Mouse (Mus musculus): ENCODE data around the gene Dlgap5. TPM values are rescaled to one million over a fixed set of nuclear protein-coding genes. Genes with fewer than 3 reads are reported as not detected.

Gene Dlgap5
- polyA plus RNA-seq, 1 experiment: 4.8 TPM

DNA sequence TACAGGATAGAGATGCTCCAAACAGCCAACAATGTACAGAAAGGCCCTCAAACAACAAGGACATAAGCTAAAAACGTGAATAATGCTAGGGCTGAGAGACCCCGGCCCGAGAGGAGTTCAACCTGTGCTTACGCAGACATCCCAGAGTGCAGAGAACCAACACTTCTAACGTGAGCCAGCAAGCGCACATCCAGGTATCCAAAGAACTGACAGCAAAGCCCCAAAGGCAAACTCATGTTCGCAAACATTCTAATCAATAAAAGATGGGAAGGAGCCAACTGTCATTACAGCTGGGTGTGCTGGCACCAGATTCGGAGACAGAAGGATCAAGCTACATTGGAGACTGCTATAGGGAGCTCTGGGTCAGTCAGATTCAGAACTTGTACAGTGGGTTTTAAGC lies 15.5 kb downstream of the Dlgap5 start:
- DNase-seq (ENCODE audit: low read depth, low spot score): no peak
- WGBS: 69% methylated on average over 8 of the region's 8 CpGs

DNA sequence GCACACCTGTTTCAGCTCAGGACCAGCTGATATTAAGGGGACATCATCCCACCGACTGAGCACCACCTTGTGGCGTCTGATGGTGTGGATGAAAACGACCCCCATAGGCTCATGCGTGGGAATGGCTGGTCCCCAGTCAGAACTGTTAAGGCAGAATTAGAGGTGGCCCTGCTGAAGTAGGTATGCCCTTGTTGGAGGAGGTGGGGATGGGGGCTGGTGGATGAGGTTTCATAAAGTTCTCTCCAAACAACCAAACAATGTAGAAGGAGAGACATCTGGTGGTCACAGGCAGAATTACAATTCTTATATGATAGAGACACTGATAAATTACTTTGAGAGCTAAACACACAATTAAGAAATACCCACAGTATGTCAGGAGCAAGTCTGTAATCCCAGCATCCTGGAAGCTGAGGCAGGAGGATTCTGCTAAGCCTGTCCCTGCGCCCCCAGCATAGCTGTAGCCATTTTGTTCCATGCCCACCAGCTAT lies 22.0 kb downstream of the Dlgap5 start:
- no peak for DNase-seq (ENCODE audit: low read depth, low spot score)
- WGBS: 64% methylated on average over 5 of the region's 5 CpGs

DNA sequence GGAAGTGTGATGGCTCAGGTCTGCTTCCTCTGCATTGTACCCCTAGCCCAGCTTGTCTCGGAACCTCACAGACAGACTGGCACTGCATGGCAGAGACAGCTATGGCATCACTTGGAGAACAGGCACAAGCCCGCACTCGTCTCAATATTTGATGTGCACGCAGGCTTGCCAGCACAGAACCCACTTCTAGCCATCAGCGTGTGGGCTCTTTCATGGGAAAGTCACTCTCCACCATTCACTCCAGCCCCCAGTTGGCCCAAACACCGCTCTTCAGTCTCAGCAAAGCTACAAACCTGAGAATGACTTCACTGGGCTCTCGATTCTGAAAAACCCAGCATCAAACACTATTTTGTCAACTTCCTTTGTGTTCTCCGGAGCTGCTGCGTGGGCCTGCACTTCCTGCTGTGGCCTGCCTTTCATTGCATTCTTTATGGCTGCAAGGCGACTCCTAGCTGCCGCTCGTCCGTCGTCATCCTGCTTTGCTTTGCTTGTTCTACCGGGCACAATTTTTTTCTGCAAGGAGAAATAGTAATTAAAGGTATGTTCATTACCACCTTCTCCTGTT lies 22.7 kb downstream of the Dlgap5 start:
- 88% methylated on average over 15 of the region's 15 CpGs for WGBS
- DNase-seq (ENCODE audit: low read depth, low spot score): no peak

DNA sequence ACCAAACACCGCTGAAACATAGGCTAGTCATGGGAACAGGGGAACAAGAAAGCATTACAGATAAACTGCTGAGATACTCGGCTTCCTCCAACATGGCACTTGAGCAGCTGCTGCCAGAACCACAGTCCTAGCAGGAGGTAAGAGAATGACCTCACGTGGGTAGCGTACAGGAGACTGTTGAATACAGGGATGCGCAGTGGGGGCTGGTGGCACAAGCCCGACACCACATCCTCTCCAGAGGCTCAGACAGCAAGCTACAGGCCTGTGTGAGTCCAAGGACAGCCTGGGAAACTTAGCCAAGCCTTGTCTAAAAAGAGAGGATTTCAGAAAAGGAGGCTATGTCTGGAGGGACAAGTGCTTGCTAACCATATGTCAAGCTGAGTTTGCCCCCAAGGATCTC lies 23.2 kb downstream of the Dlgap5 start:
- 96% methylated on average over 6 of the region's 6 CpGs for WGBS
- no peak for DNase-seq (ENCODE audit: low read depth, low spot score)

DNA sequence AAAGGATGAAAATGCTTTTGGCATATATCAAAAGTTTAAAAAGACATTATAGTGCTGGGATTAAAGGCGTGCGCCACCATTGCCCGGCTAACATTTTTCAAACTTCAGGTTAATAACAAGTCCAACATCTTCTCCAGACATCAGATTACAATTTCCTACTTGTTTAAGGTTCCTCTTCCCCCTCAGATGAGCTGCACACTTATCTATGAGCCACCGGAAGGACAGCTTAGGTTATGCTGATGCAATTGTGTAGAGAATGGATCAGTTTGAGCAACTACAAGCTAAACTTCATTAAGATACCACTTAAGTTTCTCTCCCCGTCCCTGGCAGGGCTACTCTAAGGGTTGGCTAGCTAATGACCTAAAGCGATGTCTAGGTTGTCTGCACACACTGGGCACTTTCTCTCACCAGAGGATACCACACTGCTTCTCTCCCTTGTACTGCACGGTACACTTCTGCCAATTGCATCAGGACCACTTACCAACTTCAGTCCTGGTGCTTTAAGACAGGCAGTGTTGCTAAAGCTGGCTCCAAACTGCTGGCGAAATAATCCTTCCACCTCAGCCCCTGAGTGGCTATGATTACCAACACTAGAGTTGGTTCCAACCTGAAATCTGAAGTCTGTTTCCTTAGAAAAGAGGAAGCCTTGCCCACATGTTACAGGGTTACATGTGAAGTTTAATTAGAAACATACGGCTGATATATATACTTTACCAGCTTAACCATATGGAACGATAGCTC lies 24.7 kb downstream of the Dlgap5 start:
- WGBS: 94% methylated on average over 10 of the region's 10 CpGs

DNA sequence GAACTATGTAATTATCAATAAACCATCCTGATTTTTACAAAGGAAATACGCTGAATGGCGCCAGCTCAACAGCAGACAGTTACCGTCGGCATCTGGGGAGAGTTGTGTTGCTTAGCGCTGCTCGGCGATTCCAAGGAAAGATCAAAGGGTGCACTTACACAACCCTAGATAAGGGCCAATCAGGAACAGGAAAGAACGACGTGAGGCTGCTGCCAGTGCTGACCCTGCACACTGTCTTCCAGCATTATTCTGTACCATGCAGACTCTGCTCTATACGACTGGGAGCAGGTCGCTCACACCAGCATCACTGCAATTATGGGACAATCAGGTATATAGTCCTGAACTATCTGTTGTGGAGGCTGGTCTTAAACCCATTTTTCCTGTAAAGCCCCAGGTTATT lies 32.1 kb downstream of the Dlgap5 start:
- no peak for DNase-seq (ENCODE audit: low read depth, low spot score)
- 36% methylated on average over 11 of the region's 11 CpGs for WGBS

More for the DNA sequence above, 24.7 kb downstream of the Dlgap5 start:
- DNase-seq (ENCODE audit: low read depth, low spot score): no peak

DNA sequence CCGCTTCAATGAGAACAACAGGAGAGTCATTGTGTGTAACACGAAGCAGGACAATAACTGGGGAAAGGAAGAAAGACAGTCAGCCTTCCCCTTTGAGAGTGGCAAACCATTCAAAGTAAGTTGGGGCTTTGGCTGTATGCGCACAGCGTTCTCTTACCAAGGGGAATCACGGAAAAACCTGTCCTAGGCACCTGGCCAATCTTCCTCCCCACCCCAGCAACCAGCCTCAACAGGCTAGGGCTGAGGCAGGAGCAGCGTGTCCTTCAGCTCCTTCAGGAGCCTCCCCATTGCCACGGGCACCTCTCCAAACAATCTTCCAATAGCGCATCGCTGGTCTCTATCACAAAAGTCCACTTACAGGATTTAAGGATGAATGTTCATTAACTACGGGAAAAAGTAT lies 33.6 kb downstream of the Dlgap5 start:
- no peak for DNase-seq (ENCODE audit: low read depth, low spot score)
- 63% methylated on average over 10 of the region's 10 CpGs for WGBS

DNA sequence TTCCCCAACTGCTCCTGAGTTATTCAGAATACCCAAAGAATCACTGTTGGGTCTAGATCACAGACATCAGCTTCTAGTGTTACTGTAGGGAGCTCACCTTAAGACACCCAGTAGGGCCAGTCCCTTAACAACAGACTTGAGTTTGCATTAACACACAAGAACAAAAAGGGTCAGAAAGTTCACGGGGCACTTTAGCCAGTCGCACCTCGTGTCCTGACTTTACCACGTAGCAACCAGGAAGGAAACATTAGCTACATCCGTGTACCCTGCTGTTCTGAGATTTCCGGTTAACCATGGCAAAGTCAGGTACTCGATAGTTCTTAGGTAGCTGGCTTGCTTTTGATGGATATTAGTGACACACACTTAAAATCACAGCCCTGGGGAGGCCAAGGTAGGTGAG lies 34.3 kb downstream of the Dlgap5 start:
- WGBS: 83% methylated on average over 7 of the region's 7 CpGs

DNA sequence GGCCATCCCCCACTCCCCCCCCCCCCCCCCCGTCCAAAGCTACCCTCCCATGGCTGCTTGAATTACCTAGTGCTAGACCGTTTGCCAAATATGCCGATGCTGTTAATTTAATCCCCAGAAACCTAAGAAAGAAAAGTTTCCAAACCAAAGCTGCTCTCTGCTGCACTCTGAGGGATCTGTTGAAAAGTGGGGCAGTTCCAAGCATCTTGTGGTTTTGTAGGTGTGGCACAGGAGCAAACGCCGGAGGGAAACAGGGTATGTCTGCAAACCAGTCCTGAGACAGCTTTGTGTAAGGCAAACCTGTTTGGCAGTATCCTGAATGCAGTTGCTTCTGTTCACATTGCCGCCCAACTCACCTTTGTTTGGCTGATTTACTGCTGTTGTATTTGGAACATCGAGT lies 39.9 kb downstream of the Dlgap5 start:
- DNase-seq (ENCODE audit: low read depth, low spot score): no peak
- 59% methylated on average over 7 of the region's 7 CpGs for WGBS

More for the DNA sequence above, 34.3 kb downstream of the Dlgap5 start:
- DNase-seq (ENCODE audit: low read depth, low spot score): no peak

DNA sequence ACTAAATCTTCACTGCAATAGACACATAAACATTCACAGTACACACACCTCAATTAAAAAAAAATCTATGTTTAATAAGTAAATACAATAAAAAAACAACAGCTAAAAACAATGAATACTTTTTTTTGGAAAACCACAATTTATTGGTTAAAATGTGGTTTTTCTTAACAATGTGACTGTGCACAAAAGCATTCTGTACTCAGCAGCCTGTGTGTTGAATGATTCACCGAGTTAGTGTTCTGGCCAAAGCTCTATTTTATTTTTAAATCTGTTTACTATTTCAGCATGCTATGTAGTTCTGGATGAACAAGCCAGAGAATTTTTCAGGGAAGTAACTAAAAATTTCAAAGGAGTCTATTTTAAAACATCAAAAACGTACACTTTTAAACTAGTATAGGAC lies 41.7 kb downstream of the Dlgap5 start:
- DNase-seq (ENCODE audit: low read depth, low spot score): no peak
- 59% methylated on average over 2 of the region's 2 CpGs for WGBS

DNA sequence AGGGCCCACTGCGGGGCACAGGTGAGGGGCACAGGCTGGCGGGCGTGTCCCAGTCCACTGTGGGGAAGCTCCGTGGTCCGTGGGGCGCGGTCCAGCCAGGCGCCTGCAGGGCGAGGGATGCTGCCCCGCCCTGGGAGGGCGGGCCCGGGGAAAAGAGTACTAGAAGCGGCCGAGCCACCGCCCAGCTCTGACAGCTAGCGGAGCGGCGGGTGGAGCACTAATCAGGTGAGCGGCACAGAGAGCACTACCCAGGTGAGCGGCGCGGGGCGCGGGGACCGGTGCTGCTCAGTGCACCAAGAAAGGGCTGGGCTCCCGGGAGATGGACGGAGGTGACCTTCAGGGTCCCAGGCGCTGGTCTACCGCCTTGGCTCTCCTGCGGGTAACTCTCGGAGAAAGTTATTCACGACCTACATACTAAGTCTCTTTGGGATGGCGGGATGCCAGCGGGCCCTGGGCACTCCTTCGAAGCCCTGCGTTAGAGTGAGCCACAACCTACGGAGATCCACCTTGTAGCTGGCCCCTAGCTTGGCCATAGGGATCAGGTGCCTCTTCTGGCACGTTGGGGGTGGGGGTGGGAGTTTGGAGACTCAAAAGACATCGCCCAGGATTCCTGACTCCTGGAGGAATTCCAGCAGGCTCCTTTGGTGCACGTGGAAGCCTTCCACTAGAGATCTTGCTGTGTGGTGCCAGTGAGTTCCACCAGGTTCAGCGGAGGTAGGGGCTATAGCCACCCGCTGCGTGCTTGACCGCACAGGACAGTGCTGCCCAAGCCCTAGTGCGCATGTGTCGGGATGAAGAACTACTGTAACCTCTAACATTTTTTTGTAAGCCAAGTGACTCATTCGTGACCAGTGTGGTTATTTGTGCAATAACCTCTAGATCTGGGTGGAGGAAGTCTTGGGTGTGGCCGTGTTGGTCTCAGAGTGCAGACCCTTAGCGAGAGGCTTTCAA lies 44.2 kb downstream of the Dlgap5 start:
- WGBS: 4% methylated on average over 44 of the region's 49 CpGs
- no peak for DNase-seq (ENCODE audit: low read depth, low spot score)

DNA sequence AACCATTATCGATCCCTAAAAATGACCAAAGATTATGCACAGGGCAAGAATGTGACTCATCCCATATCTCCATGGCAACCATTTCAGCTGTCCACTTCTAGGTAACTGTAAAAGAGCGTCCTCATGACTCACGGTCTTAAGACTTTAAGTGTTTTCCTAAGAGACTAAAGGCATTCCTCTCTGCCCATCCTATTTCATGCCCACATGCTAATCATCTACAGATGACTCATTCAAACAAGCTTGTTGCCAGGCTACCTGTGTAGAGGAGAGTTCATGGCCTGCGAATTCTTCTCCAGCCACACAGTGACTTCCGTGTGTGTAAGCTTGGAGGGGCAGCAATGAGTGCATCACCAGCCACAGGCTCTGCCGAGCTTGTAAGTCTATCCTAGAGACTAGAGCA lies 46.5 kb downstream of the Dlgap5 start:
- DNase-seq (ENCODE audit: low read depth, low spot score): peak; percentile 96
- 22% methylated on average over 6 of the region's 6 CpGs for WGBS

DNA sequence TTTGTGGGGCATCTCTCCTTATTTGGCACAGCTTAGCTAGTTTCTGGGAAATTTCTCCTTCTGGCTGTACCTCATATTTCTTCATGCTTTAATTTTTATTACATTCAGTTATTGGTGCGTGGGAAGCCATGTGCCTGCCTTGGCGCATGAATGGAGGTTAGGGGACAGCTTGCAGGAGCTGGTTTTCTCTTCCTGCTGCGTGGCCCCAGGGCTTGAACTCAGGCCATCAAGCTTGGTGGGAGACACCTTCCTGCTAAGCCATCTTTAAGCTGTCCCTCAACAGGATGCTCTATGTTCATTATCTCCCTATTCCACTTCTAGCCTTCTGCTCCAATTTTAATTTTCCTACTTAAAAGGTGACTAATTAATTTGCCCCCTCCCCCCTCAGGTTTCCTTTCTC lies 47.4 kb downstream of the Dlgap5 start:
- WGBS: 34% methylated on average over 3 of the region's 3 CpGs

DNA sequence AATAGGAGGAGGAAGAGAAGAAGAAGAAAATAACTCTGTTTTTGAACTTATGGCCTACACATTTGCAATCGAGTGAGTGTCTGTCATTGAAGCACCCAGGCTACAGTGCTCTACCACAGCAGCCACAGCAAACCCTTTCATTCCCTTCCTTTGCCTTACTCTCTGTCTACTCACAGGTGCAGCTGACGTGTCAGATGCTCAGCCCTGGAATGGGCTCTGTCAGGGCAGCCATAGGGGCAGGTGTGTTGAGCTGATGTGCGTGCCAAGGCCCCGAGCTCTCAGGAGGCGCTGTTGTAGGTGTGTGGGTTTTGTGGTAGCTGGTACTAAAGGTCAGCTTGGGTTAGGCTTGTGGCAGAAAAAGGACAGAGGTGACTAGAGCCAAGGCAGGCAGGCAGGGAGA lies 48.5 kb downstream of the Dlgap5 start:
- DNase-seq (ENCODE audit: low read depth, low spot score): no peak
- 49% methylated on average over 5 of the region's 5 CpGs for WGBS

More for the DNA sequence above, 47.4 kb downstream of the Dlgap5 start:
- no peak for DNase-seq (ENCODE audit: low read depth, low spot score)

DNA sequence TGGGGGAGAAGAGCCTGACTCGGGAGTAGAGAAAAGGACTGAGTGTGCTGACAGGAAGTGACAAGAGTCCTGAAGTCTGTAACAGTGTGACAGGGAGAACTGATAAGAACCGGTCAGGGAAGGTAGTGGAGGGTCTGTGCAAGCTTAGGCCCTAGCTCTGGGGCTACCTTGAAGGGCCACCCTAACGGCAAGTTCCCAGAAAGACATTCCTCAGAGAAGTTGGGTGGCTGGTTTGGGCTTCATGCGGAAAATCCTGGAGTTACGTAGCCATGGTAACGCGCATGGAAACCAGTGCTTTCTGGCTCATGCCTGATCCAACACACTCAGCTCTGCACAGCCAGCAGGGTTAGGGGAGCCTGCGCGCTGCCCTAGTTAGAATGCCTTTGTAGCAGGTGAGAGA lies 50.7 kb downstream of the Dlgap5 start, which contains the start of gene Lgals3:
Gene Lgals3, plus strand, starts transcription at position 291 of the 400 bp plus-strand sequence.
- WGBS: 30% methylated on average over 9 of the region's 9 CpGs
- no peak for DNase-seq (ENCODE audit: low read depth, low spot score)

DNA sequence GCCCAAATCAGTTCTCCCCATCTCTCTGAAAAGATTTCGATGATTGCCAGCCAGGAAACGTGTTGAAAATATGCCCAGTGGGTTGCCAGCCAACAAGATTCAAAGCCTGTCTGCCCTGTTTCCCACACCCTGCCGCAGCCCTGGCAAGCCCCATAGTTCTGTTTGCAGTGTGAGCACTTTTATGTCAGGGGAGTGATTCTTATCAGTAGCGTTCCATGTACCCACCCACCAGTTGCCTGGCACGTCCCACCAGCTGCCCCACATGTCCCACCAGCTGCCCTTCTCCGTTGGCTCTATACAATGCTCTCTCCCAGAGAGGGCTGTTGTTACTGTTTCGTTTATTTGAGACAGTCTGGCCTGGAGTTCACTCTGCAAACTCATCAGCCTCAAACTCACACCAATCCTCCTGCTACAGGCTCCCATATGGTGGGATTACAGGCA lies 51.3 kb downstream of the Dlgap5 start:
- 11% methylated on average over 7 of the region's 7 CpGs for WGBS
- peak; percentile 78 for DNase-seq (ENCODE audit: low read depth, low spot score)

DNA sequence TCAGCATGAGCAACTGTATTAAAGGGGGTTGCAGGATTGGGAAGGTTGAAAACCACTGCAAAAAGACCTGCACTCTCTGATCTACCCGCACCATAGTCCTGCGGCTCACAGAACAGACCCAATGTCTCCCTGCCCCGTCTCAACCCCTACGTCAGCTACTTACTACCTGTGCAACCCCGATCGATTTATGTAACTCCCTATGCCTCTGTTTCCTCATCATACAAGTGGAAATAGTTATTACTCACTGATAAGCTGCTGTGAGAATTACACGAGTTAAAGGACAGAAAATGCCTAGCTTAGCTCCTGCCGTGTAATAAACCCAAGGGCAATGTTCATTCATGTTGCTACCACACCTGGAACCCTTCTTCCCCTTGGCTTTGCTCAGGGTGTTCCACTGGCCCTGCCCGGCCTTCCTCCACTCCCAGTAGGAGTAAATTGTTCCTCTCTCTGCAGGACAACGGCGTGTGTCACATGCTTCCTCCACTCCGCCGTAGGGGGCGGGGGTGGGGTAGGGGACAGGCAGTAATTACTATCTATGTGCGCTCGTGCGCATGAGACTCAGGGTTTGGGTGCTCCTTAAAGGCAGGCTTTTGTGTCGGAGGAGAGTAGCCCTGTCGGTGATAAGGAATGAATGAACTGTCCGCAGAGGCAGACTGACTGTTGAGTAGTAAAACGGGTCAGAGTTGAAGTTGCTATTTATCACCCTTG lies 53.3 kb downstream of the Dlgap5 start:
- peak; percentile 78 for DNase-seq (ENCODE audit: low read depth, low spot score)

DNA sequence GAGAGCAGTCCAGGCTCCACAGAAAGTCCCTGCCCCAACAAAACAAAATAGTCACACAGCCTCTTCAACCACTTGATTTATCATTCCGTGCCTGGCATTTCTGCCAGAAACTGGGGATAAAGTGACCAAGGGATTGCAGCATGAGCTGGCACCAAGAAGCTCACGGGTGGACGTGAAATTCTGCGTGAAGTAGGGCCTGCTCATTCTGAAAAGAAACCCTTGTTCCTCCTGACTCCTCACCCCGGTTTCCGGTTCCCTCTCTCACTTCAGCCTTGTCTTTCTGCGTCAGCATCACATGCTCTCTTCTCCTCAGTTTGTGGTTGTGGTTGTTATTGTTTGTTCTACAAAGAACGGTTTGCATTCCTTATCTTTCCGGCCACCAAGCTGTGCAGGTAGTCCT lies 56.3 kb downstream of the Dlgap5 start:
- WGBS: 82% methylated on average over 9 of the region's 9 CpGs
- no peak for DNase-seq (ENCODE audit: low read depth, low spot score)

More for the DNA sequence above, 53.3 kb downstream of the Dlgap5 start:
- WGBS: 12% methylated on average over 21 of the region's 21 CpGs

DNA sequence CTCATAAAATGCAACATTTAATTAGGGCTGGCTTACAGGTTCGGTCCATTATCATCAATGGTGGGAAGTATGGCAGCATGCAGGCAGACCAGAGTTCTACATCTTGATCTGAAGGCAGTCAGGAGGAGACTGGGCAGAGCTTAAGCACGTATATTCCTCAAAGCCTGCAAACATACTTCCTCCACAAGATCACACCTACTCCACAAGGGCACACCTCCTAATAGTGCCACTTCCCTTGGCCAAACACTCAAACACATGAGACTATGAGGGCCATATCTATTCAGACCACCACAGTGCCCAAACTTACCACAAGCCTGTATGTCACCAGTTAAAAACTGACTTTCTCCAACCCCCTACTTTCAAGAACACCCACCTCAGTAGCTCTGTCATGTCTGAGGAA lies 56.8 kb downstream of the Dlgap5 start:
- 69% methylated on average over 2 of the region's 2 CpGs for WGBS
- DNase-seq (ENCODE audit: low read depth, low spot score): no peak
